Mouse (Mus musculus): ENCODE results near the gene Acat2. TPM values are rescaled to one million over a fixed set of nuclear protein-coding genes. Genes with fewer than 3 reads are reported as not detected.

Gene Acat2
- 5.7 and 6.4 TPM in 2 replicates for total RNA-seq (2023)

GRCm38 (mm10) chr17:12960331-12960873 is at the start of gene Acat2:
Gene Acat2, minus strand, starts transcription at chr17:12960747.

GRCm38 (mm10) chr17:13006546-13006945 is 46.0 kb upstream of the Acat2 start, which contains the start of gene Sod2:
Gene Sod2, plus strand, starts transcription at chr17:13006846.

DNA sequence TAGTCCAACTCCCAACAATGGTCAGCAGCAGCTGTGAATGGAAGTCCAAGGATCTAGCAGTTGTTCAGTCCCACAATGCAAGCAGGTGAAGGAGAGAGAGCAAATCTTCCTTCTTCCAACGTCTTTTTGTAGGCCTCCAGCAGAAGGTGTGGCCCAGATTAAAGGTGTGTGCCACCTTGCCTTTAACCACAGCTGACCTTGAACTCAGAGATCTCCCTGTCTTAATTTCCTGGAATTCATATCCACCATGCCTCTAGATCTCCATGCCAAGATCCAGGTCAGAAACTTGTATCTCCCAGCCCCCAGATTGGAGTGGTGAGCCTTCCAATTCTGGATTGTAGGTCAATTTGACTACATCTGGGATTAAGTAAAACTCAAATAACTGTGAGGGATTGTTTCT is 33.5 kb upstream of the Acat2 start, which contains the start of gene Wtap:
Wtap (minus strand) TSS at position 101 of the 400 bp plus-strand sequence.

GRCm38 (mm10) chr17:12940151-12940805 is 20.3 kb downstream of the Acat2 start, which contains the start of gene Acat3:
Gene Acat3, minus strand, starts transcription at chr17:12940600.

GRCm38 (mm10) chr17:12915881-12916583 is 44.5 kb downstream of the Acat2 start, which contains the start of gene Mrpl18:
Gene Mrpl18, minus strand, starts transcription at chr17:12916345.

DNA sequence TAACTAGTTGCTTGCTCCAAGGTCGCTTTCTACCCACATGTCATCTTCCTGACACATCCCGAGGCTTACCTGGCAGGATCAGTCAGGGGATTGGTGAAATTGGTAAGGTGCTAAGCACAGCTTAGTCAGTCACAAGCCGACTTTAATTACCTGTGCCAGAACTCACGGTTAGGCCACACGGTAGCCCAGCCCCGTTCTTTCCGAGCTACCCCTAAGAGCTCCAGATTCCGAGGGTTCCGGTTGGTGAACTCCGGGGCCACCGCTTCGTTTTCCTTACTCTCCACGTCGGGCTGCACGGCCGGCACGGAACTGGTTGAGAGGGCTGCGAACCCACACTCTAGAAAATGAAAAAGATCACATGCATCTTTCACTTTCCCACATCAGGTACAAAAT is 45.1 kb downstream of the Acat2 start, which contains the start of gene Tcp1:
Tcp1 (plus strand) TSS at position 214 of the 393 bp plus-strand sequence.

DNA sequence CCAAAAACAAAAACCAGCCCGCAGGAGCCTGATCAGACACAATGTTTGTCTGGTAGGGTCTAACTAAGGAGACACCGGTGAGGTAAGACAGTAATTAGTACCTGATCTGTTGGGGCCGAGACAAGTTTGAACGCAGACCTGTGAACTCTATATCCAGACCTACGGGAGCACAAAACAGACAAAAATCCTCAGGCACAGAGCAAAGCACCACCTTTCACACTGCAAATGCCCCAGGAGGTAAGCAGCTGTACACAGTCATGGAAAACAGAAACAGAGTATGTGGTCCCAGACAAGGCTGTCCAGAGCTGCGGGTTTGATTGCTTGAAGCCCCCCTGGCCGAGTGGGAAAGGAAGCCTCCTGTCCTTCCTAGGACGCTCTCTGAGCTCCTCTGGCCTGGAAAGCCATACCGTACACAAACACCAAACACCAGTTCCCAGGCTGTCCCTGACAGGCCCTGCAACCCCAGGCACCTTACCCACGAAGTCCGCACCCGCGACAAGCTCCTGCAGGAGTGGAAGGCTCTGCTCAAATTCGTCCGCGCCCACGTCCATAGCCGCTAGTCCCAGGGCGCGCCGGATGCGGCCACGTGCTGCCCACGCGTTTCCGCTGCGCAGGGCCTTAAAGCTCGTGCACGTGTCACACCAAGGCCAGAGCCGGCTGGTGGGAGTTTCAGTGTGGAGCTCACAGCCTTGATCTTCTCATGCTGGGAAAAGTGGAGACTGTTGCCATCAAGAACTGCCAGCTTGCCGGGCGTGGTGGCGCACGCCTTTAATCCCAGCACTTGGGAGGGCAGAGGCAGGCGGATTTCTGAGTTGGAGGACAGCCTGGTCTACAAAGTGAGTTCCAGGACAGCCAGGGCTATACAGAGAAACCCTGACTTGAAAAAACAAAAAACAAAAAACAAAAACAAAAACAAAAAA is 50.9 kb downstream of the Acat2 start, which contains the start of gene Pnldc1:
Pnldc1 (minus strand) TSS at position 870 of the 920 bp plus-strand sequence.

Other genes with a start within 250 kb of the Acat2 start
- 25.6 and 28.2 TPM in 2 replicates for gene Igf2r, start 191.1 kb downstream of the Acat2 start, total RNA-seq (2023)
- not detected in 2 replicates for gene Mas1, start 92.6 kb downstream of the Acat2 start, total RNA-seq (2023)
- not detected in 2 replicates for gene Mrgprh, start 84.7 kb downstream of the Acat2 start, total RNA-seq (2023)
- gene Pnldc1, start 50.5 kb downstream of the Acat2 start, total RNA-seq (2023): not detected in 2 replicates
- gene Tcp1, start 45.0 kb downstream of the Acat2 start, total RNA-seq (2023): 90.3 and 93.7 TPM in 2 replicates
- 43.5 and 47.2 TPM in 2 replicates for gene Mrpl18, start 44.4 kb downstream of the Acat2 start, total RNA-seq (2023)
- gene Acat3, start 20.1 kb downstream of the Acat2 start, total RNA-seq (2023): not detected in 2 replicates
- gene Wtap, start 33.4 kb upstream of the Acat2 start, total RNA-seq (2023): 73.5 and 94.9 TPM in 2 replicates
- 82.3 and 118 TPM in 2 replicates for gene Sod2, start 46.1 kb upstream of the Acat2 start, total RNA-seq (2023)
- gene Gpr31b, start 91.5 kb upstream of the Acat2 start, total RNA-seq (2023): 0.41 and 1.5 TPM in 2 replicates
- not detected in 2 replicates for gene Tcp10b, start 100.4 kb upstream of the Acat2 start, total RNA-seq (2023)
- 2.1 TPM in 2 replicates for gene Unc93a, start 171.1 kb upstream of the Acat2 start, total RNA-seq (2023)